Mouse (Mus musculus): Measurements from ENCODE around the gene Gm9758.
"Not testable (repeated sequence)": the region's sequence is repeated elsewhere in the genome, so short reads cannot be mapped to it uniquely, and the experiment has no call there.

- not testable (repeated sequence) for TF ChIP-seq HCFC1 (IDR thresholded peaks at IDR 0.05; ENCODE audit: borderline replicate concordance, insufficient read depth, low read length); ZC3H11A (IDR thresholded peaks at IDR 0.05; ENCODE audit: borderline replicate concordance, low read depth, low read length); MAFK (IDR thresholded peaks at IDR 0.05; ENCODE audit: insufficient read depth, low read depth, low read length)
Measured at GRCm38 (mm10) chr5:14952749-14953148, 38.0 kb upstream of the Gm9758 start.
